Mouse (Mus musculus) stomach, postnatal 0 days (tissue): ENCODE results near the gene Aldh1l1.

Source experiments
- CTCF ChIP-seq: IDR thresholded peaks from 2 replicates; pipeline ENCODE4 v1.5.1; 2016; ENCODE audit warnings: antibody characterized with exemption, low read depth, mild to moderate bottlenecking, moderate library complexity
- EP300 ChIP-seq: optimal IDR thresholded peaks from 2 replicates; pipeline ENCODE3; 2016; ENCODE audit warnings: antibody characterized with exemption

DNA sequence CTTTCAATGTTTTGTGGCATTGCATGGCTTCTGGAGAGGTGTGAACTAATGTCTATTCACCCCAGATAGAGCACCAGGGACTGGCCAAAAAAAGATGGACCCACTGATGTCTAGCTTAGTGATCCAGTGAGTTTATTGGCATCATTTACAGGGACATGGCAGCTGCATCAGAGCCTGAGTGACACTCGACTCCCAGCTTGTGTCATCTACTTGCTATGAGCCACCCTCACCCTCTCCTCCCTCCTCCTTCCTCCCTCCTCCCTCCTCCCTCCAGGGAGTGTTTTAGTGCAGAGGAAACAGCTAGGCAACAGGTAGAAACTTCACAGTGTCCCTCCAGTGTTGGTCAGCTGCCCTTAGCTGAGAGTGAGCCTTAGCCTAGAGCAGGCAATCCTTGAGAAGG lies 108.7 kb downstream of the Aldh1l1 start:
- TF ChIP-seq EP300, result no peak
- TF ChIP-seq CTCF, result no peak
